Mouse (Mus musculus) telencephalon, adult 2 months (tissue): Measurements from ENCODE around the gene Rnf141.

Source experiments
- DNase-seq: peaks from one replicate; pipeline ENCODE4 v3.0.0-alpha.2; 2011; ENCODE audit warnings: low read depth, low spot score

Rnf141 gene

GRCm38 (mm10) chr7:110834018-110834417, 10.2 kb downstream of the Rnf141 start:
- DNase-seq: no peak

DNA sequence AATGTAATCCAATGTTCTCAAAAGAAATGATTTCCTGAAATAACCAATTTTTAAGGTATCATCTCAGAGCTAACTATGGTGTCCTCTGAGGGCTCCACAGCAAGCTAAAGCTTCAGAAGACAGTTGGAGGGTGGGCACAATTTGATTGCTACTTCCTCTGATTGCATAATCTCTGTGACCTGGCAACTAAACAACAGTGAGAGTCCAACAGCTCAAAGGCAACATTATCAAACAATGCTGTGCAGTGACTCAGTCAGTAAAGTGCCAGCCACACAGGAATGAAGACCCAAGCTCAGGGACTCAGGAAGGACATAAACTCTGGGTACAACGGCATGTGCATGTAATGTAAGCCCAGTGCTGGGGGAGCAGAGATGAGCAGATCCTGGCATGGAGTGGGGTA, 11.2 kb downstream of the Rnf141 start:
- DNase-seq: no peak

GRCm38 (mm10) chr7:110823995-110824953, 20.0 kb downstream of the Rnf141 start:
- DNase-seq: no peak

DNA sequence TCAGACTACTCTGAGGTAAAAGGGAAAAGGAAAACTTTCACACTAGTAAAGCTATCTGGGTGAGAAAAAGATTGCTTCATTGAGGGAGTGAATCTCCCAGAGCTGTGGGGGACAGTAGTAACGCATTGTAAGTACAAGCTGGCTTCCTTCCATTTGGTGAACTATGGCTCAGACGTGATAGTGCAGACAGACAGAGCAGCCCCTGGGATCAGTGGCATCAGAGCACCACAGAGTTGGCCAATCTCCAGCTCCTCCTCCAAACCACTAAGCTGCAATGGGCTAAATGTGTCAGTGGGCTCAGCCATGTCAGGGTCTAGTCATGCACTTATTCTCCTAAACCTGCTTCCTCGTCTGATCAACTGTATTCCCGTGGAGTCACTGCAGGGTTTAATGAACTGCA, 20.7 kb downstream of the Rnf141 start:
- DNase-seq: no peak

DNA sequence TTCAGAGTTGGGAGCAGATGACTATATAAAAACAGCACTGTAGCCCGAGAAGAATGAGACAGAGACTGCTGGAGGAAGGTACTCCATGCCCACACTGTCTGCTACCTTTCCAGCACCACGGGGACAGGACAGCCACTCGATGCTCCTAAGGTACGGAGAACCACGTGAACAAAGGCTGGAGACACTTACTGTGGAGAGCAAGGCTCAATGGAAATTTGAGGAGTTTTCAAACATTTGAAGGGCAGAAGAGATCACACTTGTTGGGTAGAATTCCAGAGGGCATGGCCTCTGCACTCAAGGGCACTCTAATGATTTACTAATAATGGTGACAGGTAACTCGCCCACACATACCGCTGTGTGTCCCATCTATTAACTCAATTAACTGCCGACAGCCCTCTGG, 21.2 kb downstream of the Rnf141 start:
- DNase-seq: no peak

DNA sequence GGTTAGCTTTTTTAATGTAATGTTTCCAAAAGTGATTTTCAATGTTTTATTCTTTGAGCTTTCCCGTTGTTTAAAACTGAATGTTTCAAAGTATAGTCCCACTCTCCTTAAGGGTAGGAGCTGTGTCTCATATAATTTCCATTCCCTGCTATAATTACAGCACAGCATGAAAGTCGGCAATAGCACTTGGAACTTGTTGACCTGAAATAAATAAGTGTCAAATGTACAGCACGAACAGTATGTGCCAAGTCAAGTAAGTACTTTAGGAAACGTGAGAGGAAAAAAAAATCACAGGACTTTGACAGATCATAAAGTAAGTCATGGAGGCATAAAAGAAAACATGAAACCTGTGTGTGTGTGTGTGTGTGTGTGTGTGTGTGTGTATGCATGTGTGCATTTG, 22.2 kb downstream of the Rnf141 start:
- DNase-seq: no peak

GRCm38 (mm10) chr7:110821653-110822052, 22.6 kb downstream of the Rnf141 start:
- peak; percentile 66 for DNase-seq

GRCm38 (mm10) chr7:110821068-110821467, 23.2 kb downstream of the Rnf141 start:
- peak; percentile 65 for DNase-seq

- no peak for DNase-seq
Observed at GRCm38 (mm10) chr7:110818787-110819350, 25.4 kb downstream of the Rnf141 start.

DNA sequence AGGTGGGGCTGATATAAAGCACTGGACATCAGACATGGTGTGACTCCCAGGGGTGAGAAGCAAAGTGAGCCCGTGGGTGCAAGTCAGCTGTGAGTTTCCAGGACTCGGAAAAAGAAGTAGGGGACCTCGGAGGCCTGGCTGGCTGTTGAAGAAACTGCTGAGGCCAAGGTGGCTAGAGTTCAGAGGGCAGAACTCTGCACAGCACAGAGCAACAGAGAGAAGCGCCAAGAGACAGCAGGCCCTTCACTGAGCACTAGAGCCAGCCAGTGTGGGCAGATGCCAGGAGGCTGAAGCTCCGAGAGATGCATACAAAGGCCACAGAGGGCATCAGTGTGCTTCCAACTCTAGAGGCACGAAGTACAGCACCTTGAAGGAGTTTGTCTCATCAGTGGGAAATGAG, 26.1 kb downstream of the Rnf141 start:
- DNase-seq: no peak

DNA sequence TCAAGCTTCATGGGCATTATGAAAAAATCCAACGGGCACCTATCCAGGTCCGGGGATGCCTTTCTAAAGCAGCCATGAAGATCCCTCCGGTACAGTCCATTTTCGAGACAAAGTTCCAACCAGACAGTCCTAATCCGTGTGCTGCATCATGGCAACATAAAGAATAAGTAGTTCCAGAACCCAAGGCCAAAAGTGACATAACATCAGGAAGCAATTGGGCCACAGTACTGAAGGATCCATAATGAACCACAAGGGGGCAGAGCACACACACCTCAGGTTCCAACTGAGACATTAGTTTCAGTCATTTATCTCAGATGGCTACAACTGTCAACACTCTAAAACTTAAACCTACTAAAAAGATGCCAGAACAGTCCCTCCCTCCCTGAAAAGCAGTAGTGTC, 28.2 kb downstream of the Rnf141 start:
- no peak for DNase-seq

- no peak for DNase-seq
Observed at GRCm38 (mm10) chr7:110813983-110814382, 30.3 kb downstream of the Rnf141 start.

GRCm38 (mm10) chr7:110811529-110811928, 32.7 kb downstream of the Rnf141 start:
- DNase-seq: no peak

DNA sequence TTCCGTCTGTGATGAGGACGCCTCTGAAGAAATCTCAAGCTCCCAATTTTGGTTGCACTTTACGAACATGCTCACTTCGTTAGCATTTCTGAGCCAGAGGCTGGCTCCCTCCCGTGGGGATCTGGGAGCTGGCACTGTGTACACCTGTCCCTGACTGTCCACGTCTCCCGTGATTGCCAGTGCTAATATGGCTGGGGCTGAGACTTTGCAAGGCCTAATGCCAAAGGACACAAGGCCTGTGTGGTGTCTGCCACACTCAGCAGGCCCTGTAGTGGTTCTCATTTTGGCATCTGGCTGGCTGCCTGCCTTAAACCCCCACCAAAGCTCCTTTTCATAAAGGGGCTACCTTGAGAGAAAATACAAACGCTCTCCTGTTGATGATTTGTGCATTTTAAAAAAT, 33.3 kb downstream of the Rnf141 start:
- no peak for DNase-seq

DNA sequence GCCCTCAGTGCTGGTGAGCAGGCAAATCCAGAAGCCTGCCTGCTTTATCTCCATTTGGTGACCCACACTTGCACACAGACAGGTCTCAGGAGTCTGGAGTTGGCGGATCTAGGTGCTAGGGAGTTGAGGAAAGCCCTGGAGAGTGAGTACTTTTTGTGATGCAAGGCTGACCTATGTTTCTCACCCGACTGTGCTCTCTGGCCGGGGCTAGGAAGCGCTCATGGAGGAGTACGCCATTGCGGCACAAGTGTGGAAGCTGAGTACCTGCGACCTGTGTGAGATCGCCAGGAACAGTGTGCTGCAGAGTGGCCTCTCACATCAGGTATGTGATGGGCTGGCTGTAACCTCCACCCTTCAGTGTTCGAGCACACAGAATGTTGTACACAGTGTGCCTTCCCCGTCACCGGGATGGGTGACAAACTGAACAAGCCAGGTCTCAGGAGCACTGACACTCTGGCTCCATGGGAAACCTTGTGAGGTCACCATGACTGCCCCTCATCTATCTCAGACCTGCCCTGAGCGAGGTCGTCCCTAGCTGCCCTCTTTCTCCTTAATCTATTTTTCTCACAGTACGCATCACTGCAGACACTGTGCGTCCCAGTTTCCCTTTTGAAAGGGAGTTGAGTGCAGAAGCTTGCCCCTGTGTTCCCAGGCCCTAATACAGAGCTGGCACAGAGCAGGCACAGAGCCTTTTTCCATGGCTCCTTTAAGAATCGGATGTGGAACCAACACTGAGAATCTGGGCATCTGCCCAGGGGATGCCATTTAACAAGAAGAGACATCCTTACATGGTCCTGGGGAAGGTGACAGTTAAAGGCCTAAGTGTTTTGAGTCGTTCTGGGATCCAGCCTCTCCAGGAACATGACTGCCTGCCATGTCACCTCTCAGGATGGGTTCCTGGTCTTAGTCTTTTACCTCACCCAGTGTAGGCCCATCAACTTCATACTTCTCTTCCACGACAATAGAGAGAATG, 34.4 kb downstream of the Rnf141 start:
- DNase-seq: no peak

DNA sequence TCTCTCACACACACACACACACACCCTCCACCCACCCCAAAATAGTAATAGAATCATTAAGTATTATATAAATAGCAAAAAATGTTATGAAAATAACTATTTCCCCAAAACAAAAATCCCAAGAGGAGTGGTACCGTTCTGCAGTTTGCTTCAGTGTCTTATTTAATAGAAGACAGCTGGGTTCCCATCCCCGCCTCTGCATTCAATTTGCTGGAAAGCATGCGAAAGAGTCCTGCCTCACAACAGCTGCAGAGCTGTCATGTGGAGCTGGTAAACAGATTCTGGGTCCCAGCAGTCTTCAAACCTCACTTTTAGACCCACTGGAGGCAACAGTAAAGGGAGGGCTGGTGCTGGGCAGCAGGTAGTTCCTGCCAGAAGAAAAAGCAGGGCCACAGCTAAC, 35.3 kb downstream of the Rnf141 start:
- DNase-seq: no peak

GRCm38 (mm10) chr7:110807460-110808030, 36.7 kb downstream of the Rnf141 start:
- no peak for DNase-seq

DNA sequence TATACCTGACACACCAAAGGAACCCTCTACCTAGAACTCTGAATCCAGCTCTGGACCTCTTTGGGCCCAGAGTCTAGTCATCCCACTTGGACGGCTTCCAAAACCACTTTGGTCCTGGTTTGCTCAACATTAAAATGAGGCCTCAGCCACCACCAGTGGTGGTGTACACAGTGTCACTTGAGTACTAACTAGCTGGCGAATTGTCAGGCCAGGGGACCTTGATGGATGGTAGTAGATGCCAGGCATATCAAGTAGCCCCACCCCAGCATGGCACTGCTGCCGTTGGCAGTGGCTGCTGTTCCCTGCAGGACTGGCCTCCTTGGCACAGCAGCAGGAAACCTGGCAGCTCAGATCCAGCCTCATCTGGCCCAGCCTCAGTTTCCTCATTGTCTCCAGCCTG, 40.0 kb downstream of the Rnf141 start:
- no peak for DNase-seq

DNA sequence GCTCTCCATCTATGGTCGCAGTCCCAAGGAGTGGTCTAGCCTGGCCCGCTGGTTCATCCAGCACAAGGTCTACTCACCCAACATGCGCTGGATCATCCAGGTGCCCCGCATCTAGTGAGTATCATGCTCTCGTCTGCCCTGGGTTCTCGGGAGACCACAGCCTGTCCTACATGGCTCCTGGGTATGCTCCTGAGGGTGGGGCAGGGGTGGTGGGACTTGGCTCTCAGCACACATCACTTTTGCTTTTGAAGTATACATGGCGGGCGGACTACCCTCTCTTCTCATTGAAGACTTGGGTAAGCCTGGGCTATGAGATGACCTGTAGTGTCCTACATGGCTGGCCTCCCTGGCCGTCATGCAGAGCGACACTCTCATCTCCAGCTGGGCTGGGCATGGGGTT, 41.1 kb downstream of the Rnf141 start:
- DNase-seq: no peak

- DNase-seq: peak; percentile 79
Observed at GRCm38 (mm10) chr7:110801028-110801427, 43.2 kb downstream of the Rnf141 start.

- no peak for DNase-seq
Observed at GRCm38 (mm10) chr7:110797722-110798409, 46.4 kb downstream of the Rnf141 start.
